Mouse (Mus musculus) heart, postnatal 0 days (tissue): ENCODE results near the gene Rpl23a. TPM values are rescaled to one million over a fixed set of nuclear protein-coding genes. Genes with fewer than 3 reads are reported as not detected.
A peak's percentile ranks its signal among the peaks of the same experiment; 100 is the strongest.
"Not testable (repeated sequence)": the region's sequence is repeated elsewhere in the genome, so short reads cannot be mapped to it uniquely, and the experiment has no call there.

Experiments used
- ATAC-seq: fragments of 200-750 bp; cut with Nextera tagmentation; 2 replicates; pipeline ENCODE4 v1.8.0; 2017; ENCODE audit warnings: low read depth, moderate number of reproducible peaks, moderate library complexity; ENCODE audit not compliant: insufficient read depth
- DNase-seq: peaks from one replicate; pipeline ENCODE4 v3.0.0-alpha.2; 2016; ENCODE audit warnings: low spot score
- H3K27ac ChIP-seq: fragments of 300-500 bp; sonication (generic); 2 replicates; pipeline ENCODE4 v1.5.1; 2014; ENCODE audit warnings: low read depth, mild to moderate bottlenecking
- H3K27me3 ChIP-seq: fragments of 300-500 bp; sonication (generic); 2 replicates; pipeline ENCODE4 v1.6.1; 2014; ENCODE audit warnings: low read length, mixed read lengths; ENCODE audit not compliant: control insufficient read depth, insufficient read depth
- H3K36me3 ChIP-seq: fragments of 300-500 bp; sonication (generic); replicated peaks from 2 replicates; pipeline ENCODE4 v1.6.1; 2014; ENCODE audit warnings: low read length, mixed read lengths; ENCODE audit not compliant: control insufficient read depth, insufficient read depth
- H3K4me1 ChIP-seq: fragments of 300-500 bp; sonication (generic); 2 replicates; pipeline ENCODE4 v1.6.1; 2014; ENCODE audit warnings: antibody characterized with exemption; ENCODE audit not compliant: control insufficient read depth, insufficient read depth
- H3K4me2 ChIP-seq: fragments of 300-500 bp; sonication (generic); 2 replicates; pipeline ENCODE4 v1.6.1; 2014; ENCODE audit warnings: low read depth, mild to moderate bottlenecking, low read length, moderate library complexity
- H3K4me3 ChIP-seq: fragments of 300-500 bp; sonication (generic); 2 replicates; pipeline ENCODE4 v1.5.1; 2014; ENCODE audit warnings: low read depth, low read length
- H3K9ac ChIP-seq: fragments of 300-500 bp; sonication (generic); replicated peaks from 2 replicates; pipeline ENCODE4 v1.6.1; 2014; ENCODE audit warnings: low read depth, low read length, mixed read lengths
- H3K9me3 ChIP-seq: fragments of 300-500 bp; sonication (generic); replicated peaks from 2 replicates; pipeline ENCODE4 v1.6.1; 2016; ENCODE audit warnings: low read length; ENCODE audit not compliant: control insufficient read depth
- CTCF ChIP-seq: IDR thresholded peaks from 2 replicates; pipeline ENCODE4 v1.5.1; 2016; ENCODE audit warnings: antibody characterized with exemption, control low read depth, low read depth
- EP300 ChIP-seq: IDR thresholded peaks from 2 replicates; pipeline ENCODE4 v1.6.1; 2016; ENCODE audit warnings: antibody characterized with exemption, low read depth
- WGBS: fragments of 180-500 bp; shearing (Covaris S2); extraction: QIAGEN DNeasy Blood & Tissue Kit; methylation state at CpG from one replicate; pipeline ENCODE4 v1.1.7; 2014; 5-methylcytosine and 5-hydroxymethylcytosine counted together
- polyA plus RNA-seq: library from polyadenylated mRNA; unstranded; fragments of >200 nt; fragmentation: Nextera tagmentation; extraction: Ambion mirVana; gene quantifications from 2 replicates; pipeline ENCODE4 v1.2.1, GENCODE M21; 2015
- total RNA-seq: library from RNA; depleted of rRNA; stranded (reverse); fragments of >200 nt; gene quantifications from 2 replicates; pipeline ENCODE4 v1.2.3, GENCODE M21; 2014; ENCODE audit warnings: low replicate concordance

Rpl23a gene
- total and polyA plus RNA-seq, 2 experiments from 2014 or later, result 473 to 719 TPM

GRCm38 (mm10) chr11:78146168-78146567 lies 37.2 kb downstream of the Rpl23a start:
- H3K4me2 ChIP-seq, result no peak overlapping the region
- TF ChIP-seq CTCF (0 out of 2 replicates have a peak, but pooled peaks have one; percentile 13), EP300 (no peak)
- 83% methylated on average over 5 of the region's 5 CpGs for WGBS
- H3K4me1 ChIP-seq, result no peaks in the 10 kb centered on the region
- ATAC-seq, result no peak
- H3K9ac ChIP-seq, result no peak overlapping the region
- no peak overlapping the region for H3K4me3 ChIP-seq
- H3K36me3 ChIP-seq, result peaks cover 77% of the 10 kb centered on the region
- no peaks in the 10 kb centered on the region for H3K27me3 ChIP-seq
- DNase-seq, result no peak
- no peak overlapping the region for H3K27ac ChIP-seq
- H3K9me3 ChIP-seq, result no peaks in the 10 kb centered on the region

GRCm38 (mm10) chr11:78143520-78143919 lies 39.9 kb downstream of the Rpl23a start:
- peaks cover 3% of the 10 kb centered on the region; the same call in 1 of the 2 replicates for H3K4me1 ChIP-seq
- ATAC-seq, result no peak
- DNase-seq, result no peak
- no peak overlapping the region for H3K27ac ChIP-seq
- H3K36me3 ChIP-seq, result peaks cover 53% of the 10 kb centered on the region
- WGBS, result 96% methylated on average over 2 of the region's 2 CpGs
- TF ChIP-seq EP300 (no peak), CTCF (no peak)
- H3K27me3 ChIP-seq, result no peaks in the 10 kb centered on the region
- no peaks in the 10 kb centered on the region for H3K9me3 ChIP-seq
- no peak overlapping the region for H3K4me2 ChIP-seq
- no peak overlapping the region for H3K4me3 ChIP-seq
- H3K9ac ChIP-seq, result no peak overlapping the region

- H3K27me3 ChIP-seq, result no peaks in the 10 kb centered on the region
- peaks cover 28% of the 10 kb centered on the region for H3K36me3 ChIP-seq
- no peak overlapping the region for H3K4me2 ChIP-seq
- WGBS, result 28% methylated on average over 5 of the region's 5 CpGs
- DNase-seq (no peak), ATAC-seq (no peak)
- no peak for TF ChIP-seq CTCF
- no peak for TF ChIP-seq EP300
- no peak overlapping the region for H3K4me3 ChIP-seq
- H3K4me1 ChIP-seq, result peaks cover 16% of the 10 kb centered on the region; the same call in 1 of the 2 replicates
- H3K9me3 ChIP-seq, result no peaks in the 10 kb centered on the region
- no peak overlapping the region for H3K27ac ChIP-seq
- no peak overlapping the region for H3K9ac ChIP-seq
These were observed 42.7 kb downstream of the Rpl23a start for GRCm38 (mm10) chr11:78140665-78141064.

DNA sequence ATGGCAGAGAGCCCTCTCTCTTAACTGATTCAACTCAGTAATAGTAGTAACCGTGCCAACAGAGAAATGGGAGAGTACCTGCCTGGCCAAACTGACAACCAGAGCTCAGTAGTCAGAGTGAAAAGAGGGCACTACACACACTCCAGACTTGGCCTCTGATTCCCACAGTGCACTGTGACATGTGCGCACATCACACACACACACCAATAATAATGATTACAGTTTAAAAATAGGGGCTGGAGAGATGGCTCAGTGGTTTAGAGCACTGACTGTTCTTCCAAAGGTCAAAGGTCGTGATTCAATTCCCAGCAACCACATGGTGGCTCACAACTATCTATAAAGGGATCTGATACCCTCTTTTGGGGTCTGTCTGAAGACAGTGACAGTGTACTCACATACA lies 45.4 kb downstream of the Rpl23a start:
- ATAC-seq, result peak; percentile 66
- no peak overlapping the region for H3K4me3 ChIP-seq

GRCm38 (mm10) chr11:78137584-78137983 lies 45.8 kb downstream of the Rpl23a start:
- no peak overlapping the region for H3K4me2 ChIP-seq
- ATAC-seq (peak; percentile 80), DNase-seq (no peak)
- H3K36me3 ChIP-seq, result no peaks in the 10 kb centered on the region
- TF ChIP-seq EP300 (no peak), CTCF (no peak)
- peak overlapping the region; percentile 78 for H3K27ac ChIP-seq
- H3K4me3 ChIP-seq, result no peak overlapping the region
- peaks cover 24% of the 10 kb centered on the region for H3K4me1 ChIP-seq
- WGBS, result 46% methylated on average over 4 of the region's 4 CpGs
- no peaks in the 10 kb centered on the region for H3K9me3 ChIP-seq
- no peaks in the 10 kb centered on the region for H3K27me3 ChIP-seq
- no peak overlapping the region for H3K9ac ChIP-seq

More for the DNA sequence above, 45.4 kb downstream of the Rpl23a start:
- no peak for DNase-seq
- no peak overlapping the region for H3K4me2 ChIP-seq
- peaks cover 20% of the 10 kb centered on the region for H3K4me1 ChIP-seq
- no peaks in the 10 kb centered on the region for H3K9me3 ChIP-seq
- no peak overlapping the region for H3K9ac ChIP-seq
- peaks cover 2% of the 10 kb centered on the region; the same call in 1 of the 2 replicates for H3K36me3 ChIP-seq
- H3K27ac ChIP-seq, result peak overlapping the region; percentile 78
- 69% methylated on average over 3 of the region's 3 CpGs for WGBS
- no peaks in the 10 kb centered on the region for H3K27me3 ChIP-seq
- no peak for TF ChIP-seq CTCF
- TF ChIP-seq EP300, result no peak

- Histone ChIP-seq H3K9me3 (no peaks in the 10 kb centered on the region), H3K27me3 (no peaks in the 10 kb centered on the region), H3K27ac (no peak overlapping the region; the same call in 1 of the 2 replicates), H3K36me3 (no peaks in the 10 kb centered on the region), H3K4me3 (no peak overlapping the region), H3K4me2 (no peak overlapping the region), H3K9ac (no peak overlapping the region), H3K4me1 (peaks cover 29% of the 10 kb centered on the region)
- TF ChIP-seq CTCF (no peak), EP300 (no peak)
- DNase-seq (no peak), ATAC-seq (no peak)
- 71% methylated on average over 1 of the region's 1 CpGs for WGBS
These were observed 47.3 kb downstream of the Rpl23a start for GRCm38 (mm10) chr11:78136132-78136531.

- 87% methylated on average over 7 of the region's 7 CpGs for WGBS
- not testable (repeated sequence) for H3K4me2 ChIP-seq, H3K36me3 ChIP-seq, H3K27ac ChIP-seq, H3K27me3 ChIP-seq, H3K9ac ChIP-seq, DNase-seq, H3K4me3 ChIP-seq, H3K9me3 ChIP-seq, ATAC-seq
- H3K4me1 ChIP-seq, result peaks cover 29% of the 10 kb centered on the region
These were observed 48.1 kb downstream of the Rpl23a start for GRCm38 (mm10) chr11:78135314-78135713.
